Mouse (Mus musculus) heart, embryonic 13.5 days (tissue): ENCODE measurements at regions not wholly inside any gene's neighbourhood (a gene's known extent, or its start where the extent isn't known, plus 50 kb on each side); places are given as distances from the start of the nearest gene placed in this dataset.
A peak's percentile ranks its signal among the peaks of the same experiment; 100 is the strongest.
"Not testable (repeated sequence)": the region's sequence is repeated elsewhere in the genome, so short reads cannot be mapped to it uniquely, and the experiment has no call there.

ENCODE experiments used
- ATAC-seq: fragments of 200-750 bp; cut with Nextera tagmentation; 2 replicates; pipeline ENCODE4 v1.8.0; 2017; ENCODE audit warnings: moderate TSS enrichment; ENCODE audit not compliant: insufficient number of reproducible peaks, low FRiP score, low TSS enrichment; ENCODE audit errors: extremely low read depth
- H3K27ac ChIP-seq: fragments of 300-500 bp; sonication (generic); replicated peaks from 2 replicates; pipeline ENCODE4 v1.5.1; 2015; ENCODE audit warnings: moderate library complexity, mild to moderate bottlenecking, inconsistent platforms
- H3K27me3 ChIP-seq: fragments of 300-500 bp; sonication (generic); replicated peaks from 2 replicates; pipeline ENCODE4 v1.6.1; 2015; ENCODE audit warnings: mild to moderate bottlenecking, inconsistent platforms
- H3K36me3 ChIP-seq: fragments of 300-500 bp; sonication (generic); 2 replicates; pipeline ENCODE4 v1.6.1; 2015; ENCODE audit warnings: mild to moderate bottlenecking, inconsistent platforms
- H3K4me1 ChIP-seq: fragments of 300-500 bp; sonication (generic); 2 replicates; pipeline ENCODE4 v1.6.1; 2015; ENCODE audit warnings: inconsistent platforms
- H3K4me2 ChIP-seq: fragments of 300-500 bp; sonication (generic); 2 replicates; pipeline ENCODE4 v1.6.1; 2015; ENCODE audit warnings: inconsistent platforms, mild to moderate bottlenecking, moderate library complexity
- H3K4me3 ChIP-seq: fragments of 300-500 bp; sonication (generic); 2 replicates; pipeline ENCODE4 v1.5.1; 2015; ENCODE audit warnings: moderate library complexity, mild to moderate bottlenecking, inconsistent platforms
- H3K9ac ChIP-seq: fragments of 300-500 bp; sonication (generic); 2 replicates; pipeline ENCODE4 v1.6.1; 2015; ENCODE audit warnings: inconsistent platforms, mild to moderate bottlenecking, moderate library complexity
- H3K9me3 ChIP-seq: fragments of 300-500 bp; sonication (generic); 2 replicates; pipeline ENCODE4 v1.6.1; 2016; ENCODE audit warnings: inconsistent platforms
- whole genome bisulfite sequencing: fragments of 180-500 bp; shearing (Covaris S2); methylation state at CpG from one replicate; pipeline ENCODE4 v1.1.7; 2015; ENCODE audit warnings: mixed read lengths; 5-methylcytosine and 5-hydroxymethylcytosine counted together

DNA sequence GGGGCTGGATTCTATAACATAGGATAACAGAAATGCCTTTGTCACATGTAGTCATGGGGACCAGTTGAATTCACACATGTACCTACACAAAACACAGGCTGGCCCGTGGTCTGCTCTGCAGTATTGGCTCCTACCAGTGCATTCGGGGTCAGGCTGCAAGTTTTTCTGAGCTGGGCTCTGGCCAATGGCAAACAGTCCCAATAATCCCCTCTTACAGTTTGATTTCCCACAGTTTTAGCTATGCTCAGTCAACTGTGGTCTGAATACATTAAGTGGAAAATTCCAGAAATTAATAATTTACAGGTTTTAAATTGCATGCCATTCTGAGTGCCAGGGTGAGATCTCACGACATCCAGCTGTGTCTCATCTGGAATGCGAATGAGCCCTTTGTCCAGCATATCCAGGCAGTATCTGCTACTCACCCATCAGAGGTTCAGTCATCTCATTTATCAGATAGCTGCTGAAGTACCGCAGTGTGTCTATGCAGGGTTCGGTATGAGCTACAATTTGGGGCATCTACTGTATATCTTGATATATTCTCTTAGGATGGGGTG lies 124.0 kb upstream of the Rgma start:
- Histone ChIP-seq H3K9me3 (no peaks in the 10 kb centered on the region), H3K4me2 (no peak overlapping the region), H3K36me3 (no peaks in the 10 kb centered on the region), H3K4me1 (no peaks in the 10 kb centered on the region), H3K4me3 (no peak overlapping the region), H3K9ac (no peak overlapping the region), H3K27me3 (no peaks in the 10 kb centered on the region), H3K27ac (no peak overlapping the region)
- WGBS, result 73% methylated on average over 6 of the region's 6 CpGs
- no peak for ATAC-seq

DNA sequence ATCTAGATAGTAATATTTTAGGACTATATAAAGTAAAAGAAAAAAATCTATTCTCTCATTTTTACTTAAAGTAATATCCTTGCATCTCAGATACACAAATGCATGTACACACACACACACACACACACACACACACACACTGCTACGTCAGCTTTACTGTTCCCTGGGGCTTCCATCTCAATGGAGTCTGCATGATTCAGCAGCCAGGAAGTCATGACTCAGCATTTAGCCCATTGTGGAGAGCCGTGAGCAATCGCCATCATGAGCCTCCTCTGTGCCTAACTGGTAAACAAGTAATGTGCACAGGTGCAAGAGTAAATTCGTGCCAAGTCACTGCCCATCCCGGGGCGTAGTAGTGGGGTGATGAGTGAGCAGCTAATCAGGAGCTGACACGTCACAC lies 120.3 kb upstream of the Rgma start:
- not testable (repeated sequence) for H3K4me1 ChIP-seq, H3K36me3 ChIP-seq, ATAC-seq, H3K27ac ChIP-seq, H3K9ac ChIP-seq, H3K4me2 ChIP-seq, H3K27me3 ChIP-seq, H3K4me3 ChIP-seq, H3K9me3 ChIP-seq
- WGBS, result 79% methylated on average over 7 of the region's 7 CpGs

DNA sequence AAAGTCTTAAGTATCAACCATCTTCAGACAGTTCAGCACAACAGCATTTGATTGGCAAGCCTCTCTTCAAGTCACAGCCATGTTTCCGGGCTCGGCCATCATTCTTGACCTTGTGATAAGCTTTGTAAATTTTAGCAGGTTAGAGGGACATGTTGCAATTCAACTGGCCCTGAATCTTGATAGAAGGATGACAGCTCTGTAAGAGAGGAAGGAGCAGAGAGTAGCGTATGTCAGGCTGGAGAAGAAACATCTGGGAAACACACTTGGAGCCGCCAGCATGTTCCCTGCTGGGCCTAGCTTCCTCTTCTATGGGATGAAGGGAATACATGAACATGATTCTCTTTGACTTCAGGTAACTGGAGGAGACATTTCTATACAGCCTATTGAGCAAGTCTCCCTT lies 115.2 kb upstream of the Rgma start:
- H3K9ac ChIP-seq, result no peak overlapping the region
- H3K36me3 ChIP-seq, result no peaks in the 10 kb centered on the region
- 48% methylated on average over 4 of the region's 4 CpGs for WGBS
- no peaks in the 10 kb centered on the region for H3K9me3 ChIP-seq
- H3K27ac ChIP-seq, result no peak overlapping the region
- H3K4me1 ChIP-seq, result no peaks in the 10 kb centered on the region
- H3K4me2 ChIP-seq, result no peak overlapping the region
- H3K4me3 ChIP-seq, result no peak overlapping the region
- ATAC-seq, result no peak
- H3K27me3 ChIP-seq, result 0 out of 2 replicates have a peak, but pooled peaks cover 5% of the 10 kb centered on the region

DNA sequence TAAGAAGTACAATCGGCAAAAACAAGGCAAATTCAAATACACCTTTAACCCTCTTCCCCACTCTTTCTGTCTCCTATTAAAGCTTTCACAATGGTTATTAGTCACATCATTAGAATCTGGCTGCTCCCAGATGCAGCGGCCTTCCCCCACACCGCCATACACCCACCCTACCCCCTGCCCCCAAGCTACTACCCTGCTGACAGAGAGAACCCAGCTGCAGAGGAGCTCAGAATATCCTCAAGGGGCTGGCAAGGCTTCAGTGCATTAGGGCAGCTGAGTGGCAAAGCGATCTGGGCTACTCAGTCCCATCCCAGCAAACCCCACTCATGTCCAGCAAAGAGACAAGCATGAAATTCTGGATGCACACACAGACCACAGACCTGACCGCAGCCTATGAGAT lies 113.6 kb upstream of the Rgma start:
- 68% methylated on average over 5 of the region's 5 CpGs for WGBS

DNA sequence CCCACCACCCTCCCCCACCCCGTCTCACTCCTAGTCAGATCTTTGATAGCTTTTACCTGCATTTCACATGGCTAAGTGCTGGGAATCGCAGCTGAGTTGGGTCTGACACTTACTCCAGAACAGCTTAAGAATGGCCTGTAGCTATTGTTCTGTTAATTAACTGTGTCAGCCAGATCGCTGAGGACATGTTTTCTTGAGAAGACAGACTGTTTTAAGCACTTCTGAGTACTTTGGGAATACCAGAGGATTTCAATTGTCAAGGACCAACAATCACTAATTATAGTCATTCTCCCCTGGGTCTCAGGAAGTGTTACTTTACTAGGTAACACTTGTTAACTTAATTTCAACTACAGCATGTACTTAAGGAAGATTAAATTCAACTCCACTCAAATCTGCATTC lies 112.8 kb upstream of the Rgma start:
- no peak for ATAC-seq
- Histone ChIP-seq H3K27me3 (0 out of 2 replicates have a peak, but pooled peaks cover 5% of the 10 kb centered on the region), H3K36me3 (no peaks in the 10 kb centered on the region), H3K9ac (no peak overlapping the region), H3K4me3 (no peak overlapping the region), H3K9me3 (no peaks in the 10 kb centered on the region), H3K4me1 (no peaks in the 10 kb centered on the region), H3K27ac (no peak overlapping the region), H3K4me2 (no peak overlapping the region)
- 46% methylated on average over 3 of the region's 3 CpGs for WGBS

More for the DNA sequence above, 113.6 kb upstream of the Rgma start:
- Histone ChIP-seq H3K9ac (no peak overlapping the region), H3K4me1 (no peaks in the 10 kb centered on the region), H3K36me3 (no peaks in the 10 kb centered on the region), H3K9me3 (no peaks in the 10 kb centered on the region), H3K4me2 (no peak overlapping the region), H3K27ac (no peak overlapping the region), H3K4me3 (no peak overlapping the region), H3K27me3 (0 out of 2 replicates have a peak, but pooled peaks cover 5% of the 10 kb centered on the region)
- ATAC-seq, result no peak

DNA sequence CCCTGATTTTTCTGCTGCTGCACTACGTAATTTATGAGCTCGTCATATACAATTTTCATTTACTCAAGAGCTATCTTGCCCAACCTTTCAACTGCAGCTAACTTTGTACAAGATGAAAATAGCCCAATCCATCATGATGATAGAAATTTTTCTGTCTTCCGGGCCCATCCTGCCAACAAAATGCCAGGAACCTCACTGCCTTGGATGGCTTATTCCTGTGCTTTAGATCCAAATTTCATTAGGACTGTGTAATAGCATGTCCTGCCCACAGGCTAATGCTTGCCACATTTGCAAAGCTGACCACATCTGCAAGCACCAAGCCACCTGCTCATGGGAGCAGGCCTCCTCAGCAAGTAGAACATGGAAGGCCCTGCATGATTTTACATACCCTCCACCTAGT lies 105.7 kb upstream of the Rgma start:
- Histone ChIP-seq H3K27me3 (no peaks in the 10 kb centered on the region), H3K36me3 (no peaks in the 10 kb centered on the region), H3K27ac (no peak overlapping the region), H3K9me3 (no peaks in the 10 kb centered on the region), H3K4me1 (no peaks in the 10 kb centered on the region), H3K4me3 (no peak overlapping the region), H3K9ac (no peak overlapping the region), H3K4me2 (no peak overlapping the region)
- WGBS, result 85% methylated on average over 3 of the region's 3 CpGs
- ATAC-seq, result no peak

DNA sequence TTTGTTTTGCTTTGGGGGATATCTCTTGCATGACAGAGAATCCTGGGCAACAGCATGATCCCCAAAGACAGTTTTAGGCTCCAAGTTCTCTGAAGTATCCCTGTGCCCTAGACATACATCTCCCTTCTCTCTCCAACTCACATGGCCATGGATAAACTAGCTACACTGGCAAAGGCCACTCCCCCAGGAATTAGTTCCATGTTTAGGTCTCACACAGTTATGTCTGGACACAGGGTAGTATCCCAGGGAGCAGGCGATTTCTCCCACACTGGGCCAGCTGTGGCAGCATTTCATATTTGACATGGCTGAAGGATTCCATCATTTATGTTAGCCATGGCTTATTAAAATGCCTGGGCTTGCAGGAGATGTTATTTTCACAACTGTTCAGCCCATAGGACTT lies 102.5 kb upstream of the Rgma start:
- WGBS, result 76% methylated on average over 1 of the region's 1 CpGs
- Histone ChIP-seq H3K4me3 (no peak overlapping the region), H3K4me1 (peaks cover 4% of the 10 kb centered on the region), H3K27ac (no peak overlapping the region), H3K36me3 (no peaks in the 10 kb centered on the region), H3K27me3 (no peaks in the 10 kb centered on the region), H3K9me3 (no peaks in the 10 kb centered on the region), H3K9ac (no peak overlapping the region), H3K4me2 (no peak overlapping the region)
- no peak for ATAC-seq

DNA sequence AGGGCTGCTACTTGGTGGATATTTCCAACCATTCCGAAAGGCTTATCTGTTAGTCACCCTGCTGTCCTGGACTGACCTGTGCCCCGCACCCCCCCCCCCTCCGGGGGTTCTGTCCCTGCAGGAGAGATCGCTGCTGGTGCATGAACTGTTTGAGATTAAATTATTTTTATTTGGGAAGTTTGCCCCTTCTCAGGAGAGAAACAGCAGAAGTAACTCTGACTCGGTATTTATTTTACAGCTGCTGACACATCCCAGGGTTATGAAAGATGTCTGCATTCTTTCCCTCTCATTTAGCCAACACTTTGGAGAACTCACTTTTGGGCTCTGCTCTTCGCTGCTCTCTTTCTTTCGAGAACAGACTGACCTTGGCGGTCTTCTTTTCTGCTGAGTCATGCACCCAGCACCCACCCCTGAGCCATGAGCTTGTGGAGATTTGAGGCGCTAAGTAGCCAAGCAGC lies 99.5 kb upstream of the Rgma start:
- 0 out of 2 replicates have a peak, but pooled peaks cover 3% of the 10 kb centered on the region for H3K9me3 ChIP-seq
- no peak overlapping the region for H3K9ac ChIP-seq
- no peak overlapping the region for H3K4me3 ChIP-seq
- H3K27ac ChIP-seq, result no peak overlapping the region
- peaks cover 4% of the 10 kb centered on the region for H3K4me1 ChIP-seq
- ATAC-seq, result no peak
- no peaks in the 10 kb centered on the region for H3K36me3 ChIP-seq
- no peaks in the 10 kb centered on the region for H3K27me3 ChIP-seq
- WGBS, result 39% methylated on average over 9 of the region's 9 CpGs
- 0 out of 2 replicates have a peak overlapping the region, but pooled peaks have one; percentile 20 for H3K4me2 ChIP-seq

DNA sequence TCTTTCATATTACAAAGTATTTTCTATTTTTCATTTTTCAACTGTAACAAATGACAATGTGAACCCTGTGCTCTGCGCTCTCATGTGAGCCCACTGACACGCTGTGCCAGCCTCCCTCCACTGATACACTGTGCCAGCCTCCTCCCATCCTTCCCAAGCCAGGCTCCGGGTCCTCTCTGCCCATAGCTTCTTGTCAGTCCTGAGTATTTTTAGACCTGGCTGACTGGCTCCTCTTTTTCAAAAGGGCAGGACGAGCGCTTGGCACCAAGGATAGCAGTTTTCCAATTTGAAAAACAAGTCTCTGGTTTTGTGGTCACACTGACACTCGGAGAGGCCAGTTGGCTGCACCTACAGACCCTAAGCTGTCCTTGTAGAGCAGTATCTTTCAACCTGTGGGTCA lies 96.7 kb upstream of the Rgma start:
- WGBS, result 63% methylated on average over 6 of the region's 6 CpGs
- no peaks in the 10 kb centered on the region for H3K36me3 ChIP-seq
- H3K4me2 ChIP-seq, result no peak overlapping the region
- no peaks in the 10 kb centered on the region for H3K27me3 ChIP-seq
- H3K4me1 ChIP-seq, result peaks cover 4% of the 10 kb centered on the region
- H3K4me3 ChIP-seq, result no peak overlapping the region
- H3K9me3 ChIP-seq, result 0 out of 2 replicates have a peak, but pooled peaks cover 3% of the 10 kb centered on the region
- no peak overlapping the region for H3K27ac ChIP-seq
- ATAC-seq, result no peak
- H3K9ac ChIP-seq, result no peak overlapping the region

DNA sequence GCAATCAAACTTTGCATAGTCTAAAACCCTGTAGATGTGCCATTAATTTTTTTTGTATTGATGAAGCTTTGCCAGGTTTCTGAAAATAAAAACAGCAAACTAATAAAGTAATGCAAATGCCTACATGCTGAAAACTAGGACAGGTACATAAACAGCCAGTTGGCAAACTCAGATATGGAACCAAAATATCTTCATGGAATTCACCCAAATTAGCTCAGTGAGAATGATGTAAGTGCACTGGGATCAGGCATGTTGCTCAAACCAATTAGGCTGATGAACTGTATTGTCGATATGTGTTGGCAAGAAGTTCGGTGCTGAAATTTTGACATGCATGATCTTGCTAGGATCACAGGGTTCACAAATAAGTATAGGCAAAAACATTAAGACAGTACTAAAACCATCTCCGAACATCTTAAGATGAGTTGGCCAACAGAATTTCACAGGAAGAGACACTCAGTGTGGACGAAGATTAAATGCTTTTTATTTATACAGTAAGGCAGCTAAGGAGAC lies 95.3 kb upstream of the Rgma start:
- Histone ChIP-seq H3K27me3 (no peaks in the 10 kb centered on the region), H3K36me3 (no peaks in the 10 kb centered on the region), H3K27ac (no peak overlapping the region), H3K9me3 (0 out of 2 replicates have a peak, but pooled peaks cover 3% of the 10 kb centered on the region), H3K9ac (no peak overlapping the region), H3K4me1 (peaks cover 4% of the 10 kb centered on the region), H3K4me3 (no peak overlapping the region), H3K4me2 (no peak overlapping the region)
- 81% methylated on average over 4 of the region's 4 CpGs for WGBS
- ATAC-seq, result no peak

DNA sequence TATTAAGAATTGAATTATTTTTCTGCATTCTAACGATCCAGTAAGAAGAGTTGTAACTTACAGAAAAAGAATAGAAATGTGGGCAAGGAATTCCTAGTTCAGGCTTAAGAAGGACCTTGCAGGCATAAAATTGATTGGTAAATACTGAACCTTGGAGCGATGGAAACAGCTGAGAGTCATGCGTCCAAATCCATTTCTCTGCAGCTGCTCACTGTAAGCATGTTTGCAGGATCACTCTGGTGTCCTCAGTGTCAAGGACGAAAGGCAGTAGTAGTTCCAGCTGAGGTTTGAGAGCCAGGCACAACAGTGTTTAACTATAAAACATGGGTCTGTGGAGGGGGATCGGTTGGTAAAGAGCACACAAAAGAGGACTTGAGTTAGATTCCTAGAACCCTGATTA lies 89.1 kb upstream of the Rgma start:
- Histone ChIP-seq H3K9me3 (no peaks in the 10 kb centered on the region), H3K36me3 (no peaks in the 10 kb centered on the region), H3K27ac (no peak overlapping the region), H3K4me3 (no peak overlapping the region), H3K4me1 (no peaks in the 10 kb centered on the region), H3K4me2 (no peak overlapping the region), H3K9ac (no peak overlapping the region), H3K27me3 (no peaks in the 10 kb centered on the region)
- no peak for ATAC-seq
- WGBS, result 80% methylated on average over 5 of the region's 5 CpGs

DNA sequence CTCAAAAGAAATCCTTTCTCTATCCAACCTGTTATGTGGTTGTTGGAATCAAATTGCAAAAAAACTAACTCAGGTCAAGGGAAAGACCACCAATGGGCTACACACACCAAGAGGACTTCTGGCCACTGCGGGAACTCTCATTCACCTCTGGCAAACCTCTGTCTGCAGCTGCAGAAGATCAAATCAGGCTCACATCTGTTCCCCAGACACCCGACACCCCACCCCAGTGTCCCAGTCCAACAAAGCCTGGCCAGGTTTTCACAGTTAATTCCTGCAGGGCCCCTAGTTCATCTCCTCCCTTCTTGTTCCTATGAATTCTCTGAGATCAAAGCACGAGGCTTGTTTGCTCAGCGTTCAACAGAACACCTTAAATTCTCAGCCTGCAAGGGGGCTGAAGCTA lies 82.0 kb upstream of the Rgma start:
- 45% methylated on average over 4 of the region's 4 CpGs for WGBS
- H3K4me1 ChIP-seq, result no peaks in the 10 kb centered on the region
- no peaks in the 10 kb centered on the region for H3K36me3 ChIP-seq
- peaks cover 4% of the 10 kb centered on the region; the same call in 1 of the 2 replicates for H3K9me3 ChIP-seq
- no peak overlapping the region for H3K4me3 ChIP-seq
- no peak for ATAC-seq
- no peaks in the 10 kb centered on the region for H3K27me3 ChIP-seq
- H3K4me2 ChIP-seq, result no peak overlapping the region
- no peak overlapping the region for H3K27ac ChIP-seq
- H3K9ac ChIP-seq, result no peak overlapping the region
